Mouse (Mus musculus): ENCODE results near the gene 6430548M08Rik.

The 6430548M08Rik gene

DNA sequence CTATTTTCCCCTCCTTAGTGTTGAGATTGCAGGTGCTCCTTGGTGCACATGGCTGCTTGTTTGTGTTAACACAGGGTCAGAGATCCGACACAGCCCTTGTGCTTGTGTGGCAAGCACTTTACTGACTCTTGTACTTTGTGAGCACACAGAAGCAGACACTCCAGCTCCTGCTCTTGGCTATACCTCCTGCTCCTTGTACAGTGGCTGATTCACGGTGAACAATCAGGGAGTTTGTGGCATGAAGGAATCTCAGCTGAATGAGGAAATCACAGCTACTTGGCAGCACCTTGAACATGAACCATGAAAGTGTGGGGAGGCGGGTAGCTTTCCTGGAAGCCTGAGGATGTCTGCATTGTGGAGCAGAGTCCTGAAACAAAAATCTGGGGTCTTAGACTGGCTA, 26.8 kb downstream of the 6430548M08Rik start:
- in situ Hi-C loops (cut with MboI, MseI), result no loop called here

DNA sequence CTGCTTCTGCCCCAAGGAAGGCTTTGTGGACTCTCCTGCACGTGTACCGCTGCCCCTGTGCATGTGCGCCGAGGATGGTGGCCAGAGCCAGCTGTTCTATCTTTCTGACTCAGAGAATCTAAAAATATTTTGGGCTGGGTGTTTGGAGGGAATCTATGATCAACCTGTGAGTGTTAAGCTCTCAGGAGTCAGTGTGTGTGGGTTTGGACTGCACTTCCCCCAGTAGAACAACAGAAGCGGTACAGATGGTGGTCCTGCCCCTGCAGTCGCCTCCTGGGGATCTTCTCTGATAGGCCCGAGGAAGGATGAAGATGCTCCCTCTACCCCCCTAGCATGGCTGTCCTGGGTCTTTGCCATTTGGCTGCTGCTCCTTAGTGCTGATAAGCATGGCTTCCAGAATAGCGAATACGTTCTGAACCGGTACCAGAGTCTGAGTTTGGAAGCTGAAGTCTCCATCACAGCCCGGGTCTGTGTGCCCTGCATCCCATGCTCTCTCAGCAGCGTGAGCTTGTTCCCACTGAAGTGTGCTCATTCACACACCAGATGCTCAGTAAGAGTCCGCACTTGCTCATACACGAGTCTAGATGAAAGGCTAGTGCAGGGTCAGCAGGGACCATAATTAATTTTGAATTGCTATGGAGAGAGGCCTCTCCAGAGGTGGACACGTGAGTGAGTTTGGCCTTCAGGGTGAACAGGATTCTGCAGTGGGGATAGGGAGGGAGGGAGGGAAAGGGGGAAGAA, 30.1 kb downstream of the 6430548M08Rik start:
- in situ Hi-C loops (cut with MboI, MseI), result no loop called here

DNA sequence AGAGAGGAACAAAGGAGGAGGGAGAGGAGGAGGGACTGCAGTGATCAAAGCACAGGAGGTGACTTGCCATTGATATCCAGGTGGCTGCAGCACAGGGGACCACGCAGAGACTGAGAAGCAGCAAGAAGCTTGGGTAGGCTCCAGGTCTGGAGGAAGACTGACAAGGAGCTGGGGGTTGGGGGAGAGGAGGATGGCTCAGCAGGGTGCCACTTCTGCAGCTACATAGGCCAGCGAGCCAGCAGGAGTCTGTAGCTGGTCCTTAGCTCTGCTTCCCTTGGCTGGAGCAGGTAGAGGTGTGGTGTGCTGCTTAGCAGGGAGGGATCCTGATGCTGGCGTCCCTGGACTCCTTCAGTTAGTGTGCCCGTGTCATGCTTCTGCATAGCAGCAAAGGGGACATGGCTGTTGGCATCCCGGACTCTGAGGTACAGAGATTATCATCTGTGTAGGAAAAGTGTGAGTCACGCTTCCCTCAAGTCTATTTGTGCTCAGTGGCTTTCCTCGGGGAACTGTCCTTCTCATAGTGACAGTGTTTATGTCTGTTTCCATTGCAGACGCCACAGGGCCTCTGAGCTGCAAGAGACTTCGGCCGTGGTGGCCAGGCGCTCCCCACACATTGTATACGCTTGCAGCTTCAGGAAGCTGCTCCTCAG, 30.8 kb downstream of the 6430548M08Rik start:
- in situ Hi-C loops (cut with MboI, MseI), result no loop called here

DNA sequence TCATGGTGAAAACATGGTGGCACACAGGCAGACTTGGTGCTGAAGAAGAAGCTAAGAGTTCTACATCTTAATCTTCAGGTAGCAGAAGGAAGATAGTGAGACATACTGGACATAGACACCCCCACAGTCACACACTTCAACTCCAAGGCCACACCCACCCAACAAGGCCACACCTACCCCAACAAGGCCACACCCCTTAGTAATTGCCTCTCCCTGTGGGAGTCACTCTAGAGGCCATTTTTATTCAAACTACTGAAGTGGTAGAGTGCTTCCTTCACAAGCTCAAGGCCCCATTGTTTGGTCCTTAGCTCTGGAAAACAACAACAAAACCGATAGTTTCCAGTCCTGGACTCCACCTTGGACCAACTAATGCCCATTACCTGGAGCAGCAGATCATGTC, 32.1 kb downstream of the 6430548M08Rik start:
- in situ Hi-C loops (cut with MboI, MseI), result no loop called here

DNA sequence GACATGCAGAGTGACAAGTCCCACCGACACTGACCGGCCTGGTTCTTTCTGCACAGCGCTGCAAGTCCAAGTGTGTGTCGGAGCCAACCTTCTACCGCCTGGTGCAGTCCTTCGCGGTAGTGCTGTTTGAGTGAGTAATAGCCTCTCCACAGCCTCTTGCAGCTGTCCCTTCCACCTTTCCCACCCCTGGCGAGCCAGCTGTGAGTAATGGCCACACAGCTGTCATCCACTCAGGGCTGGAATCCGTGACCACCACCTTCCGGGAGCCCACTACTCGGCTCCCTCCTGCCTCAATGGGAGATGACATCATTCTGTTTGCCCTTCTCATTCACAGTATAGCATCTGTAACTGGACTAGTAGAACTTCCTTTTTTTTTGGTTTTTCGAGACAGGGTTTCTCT, 36.1 kb downstream of the 6430548M08Rik start:
- in situ Hi-C loops (cut with MboI, MseI), result no loop called here

DNA sequence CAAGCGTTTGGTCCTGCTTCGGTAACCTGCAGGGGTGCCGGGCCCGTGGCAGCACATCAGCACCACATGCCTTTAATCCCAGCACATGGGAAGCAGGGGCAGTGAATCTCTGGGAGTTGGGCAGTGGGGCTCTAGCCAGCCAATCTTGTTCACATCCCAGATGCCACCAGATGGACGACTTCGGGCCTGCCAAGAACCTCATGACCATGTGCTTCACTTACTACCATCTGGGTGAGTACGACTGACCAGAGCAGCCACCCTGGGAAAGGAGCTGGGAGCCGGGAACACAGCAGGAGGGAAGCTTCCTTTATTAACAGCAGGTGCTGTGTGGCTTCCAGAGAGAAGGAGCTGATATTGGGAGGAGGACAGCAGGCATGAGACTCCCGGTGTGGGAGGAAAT, 37.2 kb downstream of the 6430548M08Rik start:
- in situ Hi-C loops (cut with MboI, MseI), result no loop called here

DNA sequence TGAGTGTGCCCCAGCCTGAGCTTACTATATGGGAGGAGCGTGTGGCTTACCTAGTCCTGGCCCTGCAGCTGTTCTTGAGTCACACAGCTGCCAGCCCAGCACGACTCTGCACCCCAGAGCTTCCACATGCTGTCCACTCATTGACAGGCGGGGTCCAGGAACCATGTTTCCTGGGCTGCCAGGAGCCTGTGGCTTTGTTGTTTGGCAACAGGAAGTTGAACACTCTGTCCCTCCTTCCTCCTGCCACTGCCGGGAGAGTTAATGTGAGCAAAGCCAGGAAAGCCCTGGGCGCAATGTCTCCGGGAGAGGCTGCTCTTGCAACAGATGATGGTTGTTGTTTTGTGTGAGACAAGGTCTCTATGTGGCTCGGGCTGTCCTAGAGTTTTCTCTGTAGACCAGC, 38.7 kb downstream of the 6430548M08Rik start:
- in situ Hi-C loops (cut with MboI, MseI), result no loop called here

DNA sequence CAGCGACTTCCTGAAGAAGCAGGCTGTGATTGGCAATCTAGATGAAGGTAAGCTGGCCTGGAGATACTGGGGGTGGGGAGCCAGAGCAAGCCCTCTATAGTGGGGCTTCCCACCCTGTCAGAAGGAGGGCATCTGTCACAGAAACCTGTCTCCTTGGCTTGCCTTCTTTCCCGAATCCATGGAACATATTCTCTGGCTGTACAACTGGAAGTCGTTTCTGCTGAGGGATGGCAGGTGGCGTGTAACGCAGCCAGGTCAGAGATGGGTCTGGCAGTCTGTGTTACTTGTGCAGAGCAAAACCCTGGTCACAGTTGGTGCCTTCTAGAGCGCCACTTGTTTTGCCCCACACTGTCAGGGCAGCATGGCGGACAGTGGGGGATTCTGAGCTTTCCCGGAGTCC, 46.4 kb downstream of the 6430548M08Rik start:
- in situ Hi-C loops (cut with MboI, MseI), result no loop called here

DNA sequence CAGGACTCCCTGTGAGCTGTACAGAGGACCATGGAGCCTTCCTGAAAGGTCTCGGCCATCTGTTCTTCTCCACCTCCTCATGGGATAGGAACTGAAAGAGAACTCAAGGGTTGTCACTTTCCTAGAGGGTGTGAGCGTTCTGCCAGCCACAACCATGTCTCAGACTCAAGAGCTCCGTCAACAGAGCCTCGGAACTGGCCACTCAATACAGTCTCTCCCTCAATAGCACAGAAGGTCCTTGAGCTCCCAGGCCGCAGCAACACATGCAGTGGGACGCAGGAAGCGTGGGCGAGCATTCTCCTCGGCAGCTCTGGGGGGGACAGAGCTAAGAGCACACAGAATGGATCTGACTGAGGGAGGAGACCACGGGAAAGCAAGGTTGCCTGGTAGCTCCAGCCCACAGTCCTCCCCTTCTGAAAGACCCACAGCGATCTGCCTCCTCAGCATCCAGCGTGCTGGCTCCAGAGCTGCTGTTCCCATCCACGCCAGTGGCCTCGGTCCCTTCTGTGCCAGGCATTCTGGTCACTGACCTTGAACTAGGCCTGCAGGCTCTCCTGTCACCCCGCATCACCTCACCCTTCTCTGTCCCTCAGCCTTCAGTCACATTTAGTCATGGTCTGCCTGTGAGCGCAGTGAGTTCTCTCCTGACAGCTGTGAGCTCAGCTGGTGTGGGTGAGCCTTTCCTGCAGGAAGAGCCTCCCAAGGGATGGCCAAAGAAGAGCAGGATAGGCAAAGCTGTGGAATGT, 47.9 kb downstream of the 6430548M08Rik start:
- in situ Hi-C loops (cut with MboI, MseI), result no loop called here

DNA sequence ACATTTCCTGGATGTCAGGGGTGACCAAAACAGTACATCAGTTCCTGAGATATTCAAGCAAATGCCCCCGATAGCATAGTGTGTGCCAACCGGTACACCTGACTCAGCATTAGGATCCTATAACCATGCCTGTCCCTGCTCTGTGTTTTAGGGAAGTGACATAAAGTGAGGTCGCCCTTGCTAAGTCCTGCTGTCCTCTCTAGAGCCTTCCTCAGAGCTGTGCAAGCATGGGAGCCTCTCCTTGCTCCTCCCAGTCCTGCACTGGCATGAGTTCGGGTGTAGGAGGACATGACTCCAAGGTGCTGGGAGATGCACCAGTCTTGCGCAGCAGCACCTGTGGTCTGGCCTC, 48.4 kb downstream of the 6430548M08Rik start:
- in situ Hi-C loops (cut with MboI, MseI), result no loop called here

DNA sequence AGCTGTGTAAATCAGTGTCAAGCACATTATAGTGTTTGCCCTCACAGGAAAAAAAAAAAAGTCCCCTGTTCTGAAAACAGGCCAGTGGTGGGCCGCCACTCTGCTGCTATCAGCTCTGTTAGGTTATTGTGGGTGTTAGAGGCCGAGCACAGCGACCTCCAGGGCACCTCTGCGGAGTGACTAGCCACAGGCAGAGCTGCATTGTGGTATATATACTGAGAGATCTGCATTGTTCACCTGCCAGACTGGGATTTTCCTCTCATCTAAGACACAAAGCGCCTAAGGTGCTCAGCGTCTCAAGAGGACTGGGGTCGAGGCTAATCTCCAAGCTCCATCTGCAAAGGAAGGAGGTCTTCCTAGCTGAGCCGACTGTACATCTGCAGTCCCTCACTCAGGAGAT, 49.4 kb downstream of the 6430548M08Rik start:
- in situ Hi-C loops (cut with MboI, MseI), result no loop called here

DNA sequence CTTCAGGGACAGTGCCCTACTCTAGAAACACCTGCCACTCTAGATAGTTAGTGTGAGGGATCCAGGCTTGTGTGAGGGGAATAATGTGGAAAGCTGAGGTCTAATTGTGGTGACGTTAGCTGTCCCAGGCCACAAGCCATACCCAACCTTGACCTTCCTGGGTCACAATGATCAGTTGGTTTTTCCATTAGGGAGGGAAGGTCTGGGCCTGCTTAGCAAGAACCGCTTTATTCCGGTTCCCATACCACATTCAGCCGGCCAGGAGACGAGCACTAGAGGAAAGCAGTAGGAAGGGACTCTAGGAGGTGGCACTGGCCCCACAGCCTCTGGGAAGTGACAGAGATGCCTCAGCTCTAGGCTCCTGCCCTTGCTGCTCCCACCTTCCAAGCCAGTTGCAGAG, 50.1 kb downstream of the 6430548M08Rik start:
- in situ Hi-C loops (cut with MboI, MseI), result no loop called here

DNA sequence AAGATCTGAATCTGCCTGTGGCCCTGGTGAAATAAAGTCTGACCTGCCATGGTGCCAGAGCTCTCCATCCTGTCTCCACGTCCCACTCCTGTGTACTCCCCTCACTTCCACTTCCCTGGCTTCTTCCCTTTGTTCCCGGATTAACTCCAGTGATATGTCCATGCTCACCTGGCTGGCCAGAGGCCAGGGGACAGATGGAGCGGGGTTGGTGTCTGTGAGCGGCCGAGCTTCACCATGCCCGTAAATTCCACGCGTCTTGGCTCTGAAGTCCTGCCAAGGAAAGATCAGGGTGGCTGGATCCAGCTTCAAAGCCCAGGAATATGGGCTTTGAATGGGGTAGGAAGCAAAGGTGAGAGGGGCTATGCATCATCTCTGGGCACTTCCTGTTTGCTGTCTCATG, 53.2 kb downstream of the 6430548M08Rik start:
- in situ Hi-C loops (cut with MboI, MseI), result no loop called here

DNA sequence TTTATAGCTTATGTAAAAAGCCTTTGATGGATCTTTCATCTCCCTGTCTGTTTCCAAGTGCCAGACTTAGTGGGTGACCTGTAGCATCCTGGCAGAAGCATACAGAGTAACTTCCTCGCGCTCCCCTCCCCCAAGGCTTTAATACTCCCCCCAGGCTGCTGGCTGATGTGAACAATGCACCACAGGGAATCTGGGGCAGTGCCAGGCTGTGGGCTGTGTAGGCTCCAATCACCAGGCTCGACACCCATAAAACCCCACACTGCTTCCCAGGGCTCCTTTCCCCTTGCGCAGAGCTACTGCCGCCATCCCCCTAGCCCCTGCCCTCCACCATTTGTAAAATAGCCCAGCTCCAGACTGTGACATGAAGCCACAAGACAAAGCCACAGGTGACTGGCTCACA, 53.9 kb downstream of the 6430548M08Rik start:
- in situ Hi-C loops (cut with MboI, MseI), result no loop called here

DNA sequence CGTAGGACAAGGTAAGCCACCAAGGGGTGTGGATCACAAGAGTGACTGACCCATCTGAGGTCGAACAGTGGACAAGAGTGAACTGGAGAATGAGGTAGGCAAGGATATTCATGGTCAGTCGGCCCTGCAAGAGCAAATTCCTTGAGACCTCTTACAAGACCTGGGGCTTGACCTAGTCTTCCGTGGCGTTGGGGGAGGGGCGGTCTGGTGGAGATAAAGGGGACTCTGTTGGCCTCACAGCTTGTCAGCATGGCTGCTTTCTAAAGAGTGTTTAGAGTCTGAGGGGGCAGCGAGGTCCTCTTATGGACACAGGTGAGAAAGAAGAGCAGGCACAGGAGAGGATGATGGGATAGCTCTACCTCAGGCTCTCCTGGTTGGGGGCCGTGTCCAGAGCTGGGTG, 55.2 kb downstream of the 6430548M08Rik start:
- in situ Hi-C loops (cut with MboI, MseI), result no loop called here

DNA sequence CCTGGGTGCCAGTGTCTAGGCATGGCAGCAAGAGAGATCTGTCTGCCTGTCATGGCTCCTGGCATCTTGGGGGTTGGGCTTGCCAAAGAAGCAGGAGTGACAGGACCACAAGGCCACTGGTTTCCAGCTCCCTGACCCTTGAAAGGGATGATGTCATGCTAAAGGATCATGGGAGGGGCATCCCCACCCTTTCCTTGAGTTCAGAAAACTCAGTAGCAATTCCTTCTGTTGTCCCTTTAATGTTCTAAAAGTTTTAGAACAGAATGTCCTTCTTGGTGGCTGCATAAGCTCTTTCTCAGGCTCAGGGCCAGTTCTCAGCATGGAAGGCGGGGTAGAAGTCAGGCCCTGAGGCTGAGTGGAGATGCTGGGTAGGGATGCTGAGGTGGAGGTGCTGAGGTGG, 59.2 kb downstream of the 6430548M08Rik start:
- in situ Hi-C loops (cut with MboI, MseI), result loop anchor here (10.0 kb wide), 1 partner anchor 152 kb away; no protein-coding TSS in a partner anchor

DNA sequence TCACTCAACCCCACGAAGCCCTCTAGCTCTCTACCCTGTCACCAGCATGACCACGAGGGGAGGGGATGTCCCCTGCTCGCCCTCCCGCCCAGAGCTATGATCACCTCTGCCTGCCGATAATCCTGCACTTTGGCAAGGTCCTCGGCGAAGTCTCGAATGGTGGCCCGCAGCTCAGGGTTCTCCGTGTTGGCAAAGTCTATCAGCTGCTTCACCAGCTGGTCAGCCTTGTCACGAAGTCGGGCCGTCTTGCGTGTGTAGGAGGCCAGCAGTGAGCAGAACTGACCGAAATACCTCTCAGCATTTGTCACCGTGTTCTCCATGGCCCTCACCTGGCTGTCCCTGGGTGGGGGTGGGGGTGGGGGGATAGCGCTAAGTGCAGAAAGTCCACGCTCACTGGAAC, 60.7 kb downstream of the 6430548M08Rik start:
- in situ Hi-C loops (cut with MboI, MseI), result loop anchor here (5.0 to 10.0 kb wide), 2 partner anchors 103 to 150 kb away; no protein-coding TSS in a partner anchor

DNA sequence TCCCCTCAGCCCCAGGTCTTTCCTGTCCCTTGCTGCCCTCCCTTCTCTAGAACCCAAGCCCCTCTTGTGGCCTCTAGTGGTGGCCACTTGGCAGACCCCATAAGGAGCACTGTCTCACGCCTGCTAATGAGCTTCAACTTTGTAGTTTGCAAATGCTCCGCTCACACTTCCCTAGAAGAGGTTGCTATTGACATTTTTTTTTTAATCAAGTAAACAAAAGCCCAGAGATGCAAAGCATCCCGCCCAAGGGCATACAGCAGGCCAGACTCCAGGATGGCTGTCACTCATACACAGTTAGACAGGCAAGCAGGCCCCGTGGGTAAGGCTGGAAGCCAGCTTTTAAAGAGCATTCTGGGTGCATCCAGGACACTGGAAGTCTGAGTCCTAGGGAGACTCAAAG, 62.7 kb downstream of the 6430548M08Rik start:
- in situ Hi-C loops (cut with MboI, MseI), result loop anchor here (5.0 to 10.0 kb wide), 2 partner anchors 101 to 148 kb away; no protein-coding TSS in a partner anchor

DNA sequence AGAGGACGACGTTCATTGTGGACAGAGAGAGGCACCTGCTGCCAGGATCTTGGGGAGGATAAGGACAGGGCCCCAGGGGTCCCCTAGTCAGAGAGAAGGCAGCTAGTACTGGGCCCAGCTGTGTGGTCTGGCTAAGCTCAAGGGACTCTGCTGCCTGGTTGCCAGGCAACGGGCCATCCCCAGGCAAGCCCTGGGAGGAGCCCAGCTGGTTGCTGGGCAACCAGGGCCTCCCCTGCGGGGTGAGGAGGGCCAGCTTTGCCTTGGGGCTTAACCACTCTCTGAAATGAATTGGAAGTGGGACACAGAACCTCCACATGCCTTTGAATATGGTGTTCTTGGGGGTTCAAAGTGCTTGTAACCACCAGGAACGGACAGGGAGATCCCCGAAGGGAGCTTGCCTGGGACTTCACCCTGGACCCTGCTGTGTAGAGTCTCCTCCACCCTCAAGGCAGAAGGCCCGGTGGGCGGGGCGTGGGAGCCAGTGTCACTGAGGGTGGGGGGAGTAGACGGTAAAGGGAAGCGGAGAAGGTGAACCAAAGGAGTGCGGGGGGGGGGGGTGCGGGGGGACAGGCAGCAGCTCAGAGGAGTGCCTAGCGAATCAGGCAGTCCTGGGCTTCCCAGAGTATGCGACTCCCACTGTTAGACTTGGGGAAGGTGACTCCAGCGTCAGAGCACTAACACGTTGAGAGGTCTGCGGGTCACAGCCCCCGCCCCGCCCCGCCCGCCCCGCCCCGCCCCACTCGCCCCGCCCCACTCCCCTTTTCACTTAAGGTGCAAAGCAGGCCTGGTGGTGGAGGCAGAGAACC, 63.6 kb downstream of the 6430548M08Rik start, which contains the start of gene Fam92b:
Gene Fam92b (minus strand): TSS at position 149 of the 806 bp plus-strand sequence.
- in situ Hi-C loops (cut with MboI, MseI), result loop anchor here (5.0 to 10.0 kb wide), 2 partner anchors 100 to 147 kb away; no protein-coding TSS in a partner anchor

DNA sequence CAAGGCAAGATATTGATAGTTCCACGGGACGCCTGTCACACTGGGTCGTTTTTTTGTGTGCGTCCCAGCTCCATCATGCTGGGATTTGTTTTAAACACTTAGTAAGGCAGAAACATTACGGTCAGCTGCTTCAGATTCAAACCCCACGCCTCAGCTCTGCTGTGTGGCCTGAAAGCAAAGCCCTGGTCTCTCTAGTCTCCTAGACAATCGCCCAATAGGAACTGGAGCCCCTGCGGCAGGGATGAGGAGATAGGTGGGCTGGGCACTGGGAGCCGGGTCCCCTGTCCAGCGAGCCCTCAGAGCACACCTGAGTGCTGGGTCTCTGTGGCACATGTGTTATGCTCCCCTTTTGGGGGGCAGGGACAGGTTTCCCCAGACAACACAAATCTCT, 64.2 kb downstream of the 6430548M08Rik start:
- in situ Hi-C loops (cut with MboI, MseI), result loop anchor here (5.0 to 10.0 kb wide), 2 partner anchors 99 to 147 kb away; no protein-coding TSS in a partner anchor

DNA sequence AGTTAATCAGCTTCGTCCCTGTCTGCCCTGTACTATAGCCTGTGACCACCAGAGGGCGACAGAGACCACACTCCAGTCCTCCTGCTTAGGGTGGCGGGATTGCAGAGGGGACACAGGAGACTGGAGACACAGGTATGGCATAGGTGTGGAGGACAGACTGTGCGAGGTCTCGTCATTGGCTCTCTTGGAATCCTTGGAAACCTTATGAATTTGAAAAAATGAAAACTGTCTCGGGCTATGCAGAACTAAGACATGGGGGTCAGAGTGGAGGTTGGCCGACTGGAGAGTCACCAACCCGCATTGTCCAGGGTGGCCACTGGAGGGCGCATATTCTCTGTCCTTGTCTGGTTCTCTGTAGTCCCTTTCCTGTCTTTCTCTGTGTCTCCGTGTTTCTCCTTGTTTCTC, 65.1 kb downstream of the 6430548M08Rik start:
- in situ Hi-C loops (cut with MboI, MseI), result loop anchor here (5.0 to 10.0 kb wide), 2 partner anchors 98 to 146 kb away; no protein-coding TSS in a partner anchor
